Mouse (Mus musculus): ENCODE data around the gene Adh6b. TPM values are rescaled to one million over a fixed set of nuclear protein-coding genes. Genes with fewer than 3 reads are reported as not detected.

Gene Adh6b
- polyA plus RNA-seq, 1 experiment from 2014 or later: not detected

- WGBS: 95% methylated on average over 17 of the region's 17 CpGs
- Histone ChIP-seq H3K4me1 (replicated peaks; ENCODE audit: control insufficient read depth, insufficient read depth, low read length) (no peaks in the 10 kb centered on the region), H3K4me2 (replicated peaks; ENCODE audit: low read depth) (no peak overlapping the region), H3K9me3 (ENCODE audit: control insufficient read depth) (no peaks in the 10 kb centered on the region), H3K27me3 (replicated peaks; ENCODE audit: control insufficient read depth, insufficient read depth, low read length) (no peaks in the 10 kb centered on the region), H3K36me3 (ENCODE audit: control insufficient read depth, insufficient read depth) (no peaks in the 10 kb centered on the region), H3K9ac (ENCODE audit: low read depth, low read length) (no peak overlapping the region), H3K4me3 (ENCODE audit: low read depth, low read length) (no peak overlapping the region), H3K27ac (ENCODE audit: low read depth, low read length) (no peak overlapping the region)
- no peak for TF ChIP-seq CTCF (IDR thresholded peaks at IDR 0.05; ENCODE audit: low read depth)
- no peak for ATAC-seq
Observed at GRCm38 (mm10) chr3:138325001-138325400, 16.6 kb upstream of the Adh6b start.

GRCm38 (mm10) chr3:138325466-138325865 is 16.1 kb upstream of the Adh6b start:
- no peak for ATAC-seq
- Histone ChIP-seq H3K27ac (ENCODE audit: low read depth, low read length) (no peak overlapping the region), H3K4me1 (replicated peaks; ENCODE audit: control insufficient read depth, insufficient read depth, low read length) (no peaks in the 10 kb centered on the region), H3K4me3 (ENCODE audit: low read depth, low read length) (no peak overlapping the region), H3K36me3 (ENCODE audit: control insufficient read depth, insufficient read depth) (no peaks in the 10 kb centered on the region), H3K4me2 (replicated peaks; ENCODE audit: low read depth) (no peak overlapping the region), H3K9me3 (ENCODE audit: control insufficient read depth) (no peaks in the 10 kb centered on the region), H3K9ac (ENCODE audit: low read depth, low read length) (no peak overlapping the region), H3K27me3 (replicated peaks; ENCODE audit: control insufficient read depth, insufficient read depth, low read length) (no peaks in the 10 kb centered on the region)
- no peak for TF ChIP-seq CTCF (IDR thresholded peaks at IDR 0.05; ENCODE audit: low read depth)
- 93% methylated on average over 6 of the region's 6 CpGs for WGBS

- no peak overlapping the region for H3K27ac ChIP-seq (ENCODE audit: low read depth, low read length)
- ATAC-seq: no peak
- no peak overlapping the region for H3K4me2 ChIP-seq (replicated peaks; ENCODE audit: low read depth)
- no peak for TF ChIP-seq CTCF (IDR thresholded peaks at IDR 0.05; ENCODE audit: low read depth)
- H3K9me3 ChIP-seq (ENCODE audit: control insufficient read depth): no peaks in the 10 kb centered on the region
- H3K27me3 ChIP-seq (replicated peaks; ENCODE audit: control insufficient read depth, insufficient read depth, low read length): no peaks in the 10 kb centered on the region
- H3K9ac ChIP-seq (ENCODE audit: low read depth, low read length): no peak overlapping the region
- H3K4me3 ChIP-seq (ENCODE audit: low read depth, low read length): no peak overlapping the region
- no peaks in the 10 kb centered on the region for H3K4me1 ChIP-seq (replicated peaks; ENCODE audit: control insufficient read depth, insufficient read depth, low read length)
- H3K36me3 ChIP-seq (ENCODE audit: control insufficient read depth, insufficient read depth): no peaks in the 10 kb centered on the region
- 71% methylated on average over 8 of the region's 8 CpGs for WGBS
Observed at GRCm38 (mm10) chr3:138333910-138334309, 7.7 kb upstream of the Adh6b start.

- Histone ChIP-seq H3K9ac (ENCODE audit: low read depth, low read length) (no peak overlapping the region), H3K27me3 (replicated peaks; ENCODE audit: control insufficient read depth, insufficient read depth, low read length) (no peaks in the 10 kb centered on the region), H3K4me1 (replicated peaks; ENCODE audit: control insufficient read depth, insufficient read depth, low read length) (no peaks in the 10 kb centered on the region), H3K9me3 (ENCODE audit: control insufficient read depth) (no peaks in the 10 kb centered on the region), H3K4me3 (ENCODE audit: low read depth, low read length) (no peak overlapping the region), H3K27ac (ENCODE audit: low read depth, low read length) (no peak overlapping the region), H3K4me2 (replicated peaks; ENCODE audit: low read depth) (no peak overlapping the region), H3K36me3 (ENCODE audit: control insufficient read depth, insufficient read depth) (no peaks in the 10 kb centered on the region)
- no peak for TF ChIP-seq CTCF (IDR thresholded peaks at IDR 0.05; ENCODE audit: low read depth)
- no peak for ATAC-seq
- WGBS: 61% methylated on average over 4 of the region's 4 CpGs
Observed at GRCm38 (mm10) chr3:138334320-138334719, 7.3 kb upstream of the Adh6b start.

GRCm38 (mm10) chr3:138335566-138335965 is 6.0 kb upstream of the Adh6b start:
- TF ChIP-seq CTCF (IDR thresholded peaks at IDR 0.05; ENCODE audit: low read depth): no peak

GRCm38 (mm10) chr3:138336104-138336754 is 5.3 kb upstream of the Adh6b start:
- Histone ChIP-seq H3K27me3 (replicated peaks; ENCODE audit: control insufficient read depth, insufficient read depth, low read length) (no peaks in the 10 kb centered on the region), H3K4me2 (replicated peaks; ENCODE audit: low read depth) (no peak overlapping the region), H3K9me3 (ENCODE audit: control insufficient read depth) (no peaks in the 10 kb centered on the region), H3K4me1 (replicated peaks; ENCODE audit: control insufficient read depth, insufficient read depth, low read length) (no peaks in the 10 kb centered on the region), H3K4me3 (ENCODE audit: low read depth, low read length) (no peak overlapping the region), H3K36me3 (ENCODE audit: control insufficient read depth, insufficient read depth) (no peaks in the 10 kb centered on the region), H3K27ac (ENCODE audit: low read depth, low read length) (no peak overlapping the region), H3K9ac (ENCODE audit: low read depth, low read length) (no peak overlapping the region)
- no peak for TF ChIP-seq CTCF (IDR thresholded peaks at IDR 0.05; ENCODE audit: low read depth)
- ATAC-seq: no peak
- WGBS: 55% methylated on average over 3 of the region's 3 CpGs

More at GRCm38 (mm10) chr3:138335566-138335965, 6.0 kb upstream of the Adh6b start:
- H3K4me1 ChIP-seq (replicated peaks; ENCODE audit: control insufficient read depth, insufficient read depth, low read length): no peaks in the 10 kb centered on the region
- H3K27me3 ChIP-seq (replicated peaks; ENCODE audit: control insufficient read depth, insufficient read depth, low read length): no peaks in the 10 kb centered on the region
- H3K9ac ChIP-seq (ENCODE audit: low read depth, low read length): no peak overlapping the region
- ATAC-seq: no peak
- no peaks in the 10 kb centered on the region for H3K36me3 ChIP-seq (ENCODE audit: control insufficient read depth, insufficient read depth)
- no peak overlapping the region for H3K4me2 ChIP-seq (replicated peaks; ENCODE audit: low read depth)
- H3K9me3 ChIP-seq (ENCODE audit: control insufficient read depth): no peaks in the 10 kb centered on the region
- no peak overlapping the region for H3K4me3 ChIP-seq (ENCODE audit: low read depth, low read length)
- WGBS: 91% methylated on average over 1 of the region's 1 CpGs
- no peak overlapping the region for H3K27ac ChIP-seq (ENCODE audit: low read depth, low read length)
